Mouse (Mus musculus): ENCODE measurements around the gene Napa.

Gene Napa

GRCm38 (mm10) chr7:16133691-16134090 lies 35.4 kb downstream of the Napa start:
- DNase-seq: no peak

- DNase-seq: peak; percentile 47
These were observed 36.7 kb downstream of the Napa start for GRCm38 (mm10) chr7:16134951-16135392.

- peak; percentile 80 for DNase-seq
These were observed 48.5 kb downstream of the Napa start for GRCm38 (mm10) chr7:16146489-16147410.

GRCm38 (mm10) chr7:16147643-16148042 lies 49.4 kb downstream of the Napa start:
- DNase-seq: no peak

GRCm38 (mm10) chr7:16149241-16149640 lies 51.0 kb downstream of the Napa start:
- peak; percentile 98 for DNase-seq

DNA sequence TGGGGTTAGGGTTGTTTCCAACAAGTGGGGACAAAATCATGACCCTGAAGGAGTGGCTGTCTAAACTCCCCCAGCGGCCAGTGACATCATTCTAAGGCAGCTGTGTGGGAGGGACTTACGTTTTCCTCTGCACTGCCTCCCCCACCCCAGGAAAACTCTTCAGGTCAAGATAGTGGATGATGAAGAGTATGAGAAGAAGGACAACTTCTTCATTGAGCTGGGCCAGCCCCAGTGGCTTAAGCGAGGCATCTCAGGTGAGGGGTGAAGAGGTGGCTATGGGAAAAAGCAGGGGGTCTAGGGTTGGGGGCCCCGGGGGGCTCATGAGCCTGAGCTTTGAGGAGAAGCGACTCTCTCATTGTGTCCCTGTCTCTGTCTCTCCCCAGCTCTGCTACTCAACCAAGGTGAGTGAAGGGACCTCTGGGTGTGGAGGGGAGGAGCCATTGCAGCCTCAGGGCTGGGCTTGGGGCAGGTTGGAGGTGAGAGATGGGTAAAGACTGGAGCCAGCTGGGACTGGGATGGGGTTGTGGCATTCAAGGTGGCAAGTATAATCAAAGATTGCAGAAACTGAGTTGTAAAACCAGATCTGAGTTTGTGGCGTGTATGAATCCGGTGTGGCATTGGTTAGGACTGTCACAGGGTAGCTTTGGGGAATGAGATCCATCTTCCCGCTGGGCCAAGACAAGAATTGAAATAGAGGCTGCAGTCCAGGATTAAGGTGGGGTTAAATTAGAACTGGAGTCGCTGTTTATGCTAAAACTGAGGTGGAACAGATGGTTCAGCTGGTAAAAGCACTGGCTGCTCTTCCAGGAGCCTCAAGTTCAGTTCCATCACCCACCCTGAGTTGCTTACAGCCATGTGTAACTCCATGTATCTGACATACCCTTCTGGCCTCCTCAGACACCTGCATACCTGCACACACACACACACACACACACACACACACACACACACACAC lies 52.2 kb downstream of the Napa start:
- DNase-seq: no peak

DNA sequence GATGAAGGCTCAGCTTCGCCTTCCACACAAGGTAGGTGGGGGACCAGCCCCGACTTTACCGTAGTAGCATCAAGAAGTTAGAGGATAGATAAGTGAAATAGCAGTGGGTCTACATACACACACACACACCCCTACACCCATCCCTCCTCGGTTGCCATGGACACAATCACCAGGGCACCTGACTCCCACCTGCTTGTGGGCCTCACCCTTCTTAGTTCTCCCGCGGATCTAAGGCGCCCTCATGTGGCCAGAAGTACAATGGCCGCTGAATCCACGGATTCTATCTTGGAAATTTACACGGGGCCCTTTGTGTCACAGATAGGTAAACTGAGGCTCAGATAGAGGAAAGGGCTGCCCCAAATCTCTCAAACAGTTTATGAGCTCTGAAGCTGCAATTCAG lies 55.3 kb downstream of the Napa start:
- peak; percentile 85 for DNase-seq

- no peak for DNase-seq
These were observed 57.0 kb downstream of the Napa start for GRCm38 (mm10) chr7:16155132-16155872.

DNA sequence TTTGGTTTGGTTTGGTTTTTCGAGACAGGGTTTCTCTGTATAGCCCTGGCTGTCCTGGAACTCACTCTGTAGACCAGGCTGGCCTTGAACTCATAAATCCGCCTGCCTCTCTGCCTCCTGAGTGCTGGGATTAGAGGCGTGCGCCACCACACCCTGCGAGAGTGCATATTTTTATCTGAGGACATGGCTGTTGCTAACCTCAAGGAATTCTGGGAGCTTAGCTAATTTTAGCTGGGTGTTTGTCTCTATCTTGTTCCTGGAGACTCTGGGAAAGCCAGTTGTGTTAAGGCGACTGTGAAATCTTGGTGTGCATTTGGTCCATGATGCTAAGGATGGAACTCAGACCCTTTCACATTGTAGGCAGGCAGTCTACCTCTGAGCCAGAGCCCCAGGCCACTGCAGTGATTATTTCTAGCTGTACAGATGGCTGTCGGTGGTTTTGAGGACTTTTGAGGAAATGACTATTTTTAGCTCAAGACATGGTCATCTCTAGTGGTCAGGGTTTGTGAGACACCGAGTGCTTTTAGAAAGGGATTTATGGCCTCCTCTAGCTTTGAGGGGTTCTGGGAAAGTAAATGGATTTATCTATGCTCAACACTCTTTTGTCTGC lies 58.0 kb downstream of the Napa start:
- DNase-seq: no peak

GRCm38 (mm10) chr7:16158735-16159134 lies 60.5 kb downstream of the Napa start:
- DNase-seq: no peak

- DNase-seq: peak; percentile 54
These were observed 62.4 kb downstream of the Napa start for GRCm38 (mm10) chr7:16160702-16161101.

DNA sequence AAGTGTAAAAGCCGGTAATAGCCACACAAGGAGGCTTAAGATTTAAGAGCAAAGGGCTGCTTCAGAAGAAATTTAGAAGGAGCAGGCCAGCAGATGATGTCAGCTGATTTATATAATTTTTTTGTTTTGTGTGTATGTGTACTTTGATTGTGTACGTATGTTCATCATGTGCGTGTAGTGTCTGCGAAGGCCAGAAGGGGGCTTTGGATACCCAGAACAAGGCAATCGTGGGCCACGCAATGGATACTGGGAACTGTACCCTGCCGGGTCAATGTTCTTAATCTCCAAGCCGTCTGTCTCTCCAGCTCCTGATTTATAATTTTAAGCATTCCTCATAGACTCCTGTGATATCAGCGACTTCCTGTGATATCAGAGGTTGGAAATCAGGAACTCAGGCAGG lies 63.0 kb downstream of the Napa start:
- no peak for DNase-seq

- no peak for DNase-seq
These were observed 63.8 kb downstream of the Napa start for GRCm38 (mm10) chr7:16162036-16162435.

Measured in cerebellum, adult 9-10 months (tissue).